Mouse (Mus musculus) left cerebral cortex, postnatal 14 days (tissue): ENCODE results near the gene Slc25a34. TPM values are rescaled to one million over a fixed set of nuclear protein-coding genes. Genes with fewer than 3 reads are reported as not detected.
A peak's percentile ranks its signal among the peaks of the same experiment; 100 is the strongest.

Experiments
- DNase-seq, 2 experiments: peaks; one replicate each; pipeline ENCODE4 v3.0.0; 2021 to 2022; ENCODE audit warnings: low spot score in 2 of 2, mixed read lengths in 1 of 2
- intact Hi-C: fragments of 180-260 bp; cut with DNase I; formaldehyde crosslinking; loops from one replicate; pipeline ENCODE4 v1.15.1; 2025
- total RNA-seq, 2 experiments: library from RNA; stranded (reverse); gene quantifications; 2 replicates each; pipeline ENCODE4 v1.2.3; 2021

Gene Slc25a34
- total RNA-seq, 2 experiments from 2014 or later: 2.7 to 2.9 TPM

DNA sequence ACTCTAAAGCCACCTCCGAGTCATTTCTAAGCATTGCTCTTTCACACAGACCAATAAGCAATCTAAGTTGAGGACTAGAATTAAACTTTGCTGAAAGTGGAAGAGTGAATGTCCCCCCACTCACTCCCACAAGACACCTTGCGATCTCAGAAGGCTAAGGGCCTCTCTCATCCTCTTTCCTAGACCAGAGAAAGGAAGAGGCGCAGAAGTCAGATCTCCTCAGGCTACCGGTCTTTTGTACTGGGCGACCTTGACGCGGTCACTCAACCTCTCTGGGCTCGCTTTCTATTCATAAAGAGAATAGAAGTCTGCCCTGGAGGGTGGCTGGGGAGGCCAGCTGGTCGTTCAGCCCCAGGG, 24.7 kb downstream of the Slc25a34 start:
- intact Hi-C loops: no loop called here
- DNase-seq: no peak

- intact Hi-C loops: no loop called here
- no peak for DNase-seq
These were observed 25.3 kb downstream of the Slc25a34 start for GRCm38 (mm10) chr4:141598199-141598893.

GRCm38 (mm10) chr4:141596700-141597328, 26.8 kb downstream of the Slc25a34 start:
- intact Hi-C loops: no loop called here
- DNase-seq: no peak

DNA sequence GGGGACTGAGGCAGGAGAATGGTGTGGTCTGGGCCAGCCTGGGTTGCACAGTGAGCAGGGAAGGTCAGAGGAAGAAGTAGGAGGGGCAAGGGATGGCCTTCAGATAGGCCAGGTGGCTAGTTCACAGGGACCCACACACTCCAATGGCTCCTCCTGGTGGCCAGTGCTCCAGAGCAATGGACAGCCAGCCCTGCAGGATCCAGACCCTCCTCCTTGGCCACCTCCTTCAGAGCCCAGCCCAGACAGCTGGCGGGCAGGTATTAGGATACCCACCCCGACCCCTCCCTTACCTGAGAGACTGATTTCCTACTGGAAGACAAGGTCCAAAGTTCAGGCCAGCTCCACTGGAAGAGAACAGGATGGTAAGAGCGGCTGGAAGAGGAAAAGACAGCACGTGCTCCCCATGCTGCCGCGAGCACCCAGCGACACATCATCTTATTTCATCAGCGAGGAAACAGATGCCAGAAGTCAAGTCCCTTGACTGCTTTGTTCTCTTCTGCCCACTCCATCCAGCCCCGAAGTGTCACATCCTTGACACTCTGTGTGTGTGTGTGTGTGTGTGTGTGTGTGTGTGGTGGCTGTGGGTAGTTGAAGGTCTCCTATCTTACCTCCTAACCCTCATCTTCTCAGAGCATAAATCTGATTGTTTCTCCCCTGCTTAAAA, 27.9 kb downstream of the Slc25a34 start:
- DNase-seq: no peak
- intact Hi-C loops: no loop called here

GRCm38 (mm10) chr4:141595138-141595537, 28.5 kb downstream of the Slc25a34 start:
- DNase-seq: no peak
- intact Hi-C loops: no loop called here

GRCm38 (mm10) chr4:141591547-141591946, 32.1 kb downstream of the Slc25a34 start:
- peak in 1 of 2 experiments; percentile 37 for DNase-seq

DNA sequence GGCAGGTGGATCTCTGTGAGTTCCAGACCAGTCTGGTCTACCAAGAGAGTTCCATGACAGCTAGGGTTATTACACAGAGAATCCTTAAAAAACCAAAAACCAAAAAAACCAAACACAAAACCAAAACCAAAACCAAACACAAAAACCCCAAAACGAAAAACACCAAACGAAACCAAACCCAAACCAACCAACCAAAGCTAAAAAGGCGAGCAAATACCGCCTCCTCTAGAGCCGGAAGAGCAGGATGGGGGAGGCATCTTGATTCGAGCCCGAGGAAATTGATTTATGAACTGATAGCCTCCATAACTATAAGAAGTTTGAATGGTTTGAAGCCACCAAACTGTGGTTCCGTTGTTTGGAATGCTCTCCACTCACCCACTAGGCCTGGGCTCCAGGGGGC, 39.7 kb downstream of the Slc25a34 start:
- intact Hi-C loops: no loop called here
- no peak for DNase-seq

More at GRCm38 (mm10) chr4:141591547-141591946, 32.1 kb downstream of the Slc25a34 start:
- intact Hi-C loops: no loop called here

DNA sequence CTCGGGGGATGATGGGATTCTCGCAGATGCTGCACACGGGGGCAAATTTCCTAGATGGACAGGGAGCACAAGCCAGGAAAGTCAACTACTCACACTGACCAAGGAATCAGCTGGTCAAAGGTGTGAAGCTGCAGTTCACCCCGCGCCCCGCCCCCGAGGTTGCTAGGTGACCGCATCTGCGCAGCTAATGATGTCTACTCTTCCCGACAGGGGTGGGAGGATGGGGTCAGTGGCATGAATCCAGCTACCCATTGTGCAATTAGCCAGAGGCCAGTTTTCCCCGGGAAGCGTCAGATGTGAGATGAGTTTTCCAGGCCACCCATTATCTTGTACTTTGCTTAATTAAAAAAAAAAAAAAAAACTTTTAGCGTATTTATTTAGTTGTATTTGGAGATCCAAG, 42.6 kb downstream of the Slc25a34 start:
- no peak for DNase-seq
- intact Hi-C loops: no loop called here

DNA sequence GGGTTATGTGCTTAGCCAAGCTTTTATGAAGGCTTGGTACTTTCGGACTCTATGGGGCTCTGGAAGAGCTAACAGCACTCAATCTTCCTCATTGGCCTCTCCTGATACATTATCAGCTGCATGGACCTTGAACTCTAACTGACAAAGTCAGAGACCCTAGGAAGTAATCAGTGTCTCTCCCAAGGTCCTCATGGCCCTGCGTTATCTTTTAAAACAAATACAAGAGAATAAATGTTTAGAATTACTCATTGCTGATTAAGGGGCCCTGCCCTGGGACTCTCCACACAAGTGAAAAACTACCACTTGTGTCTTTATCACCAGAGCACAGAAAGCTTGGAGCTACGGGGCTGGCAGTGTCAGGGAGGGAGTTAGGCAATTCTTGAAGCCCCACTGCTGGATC, 44.8 kb downstream of the Slc25a34 start:
- DNase-seq: no peak
- intact Hi-C loops: loop anchor here (5.0 kb wide), 2 partner anchors 177 to 192 kb away; no protein-coding TSS in a partner anchor

DNA sequence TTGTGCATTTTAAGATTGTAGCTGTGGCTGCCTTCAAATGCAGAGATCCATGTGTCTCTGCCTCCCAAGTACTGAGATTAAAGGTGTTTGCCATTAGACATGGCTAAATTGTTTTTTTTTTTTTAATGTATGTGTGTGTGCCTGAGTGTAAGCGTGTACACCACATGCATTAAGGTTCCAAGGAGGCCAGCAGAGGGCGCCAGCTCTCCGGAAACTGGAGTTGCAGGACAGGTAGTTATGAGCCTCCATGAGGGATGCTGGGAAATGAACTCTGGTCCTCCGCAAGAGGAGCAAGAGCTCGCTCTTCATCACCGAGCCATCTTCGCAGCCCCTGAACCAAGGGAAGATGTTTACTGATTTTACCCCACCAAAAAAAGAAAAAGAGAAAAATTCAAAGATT, 46.7 kb downstream of the Slc25a34 start:
- no peak for DNase-seq
- intact Hi-C loops: loop anchor here (5.0 kb wide), 2 partner anchors 175 to 190 kb away; no protein-coding TSS in a partner anchor

DNA sequence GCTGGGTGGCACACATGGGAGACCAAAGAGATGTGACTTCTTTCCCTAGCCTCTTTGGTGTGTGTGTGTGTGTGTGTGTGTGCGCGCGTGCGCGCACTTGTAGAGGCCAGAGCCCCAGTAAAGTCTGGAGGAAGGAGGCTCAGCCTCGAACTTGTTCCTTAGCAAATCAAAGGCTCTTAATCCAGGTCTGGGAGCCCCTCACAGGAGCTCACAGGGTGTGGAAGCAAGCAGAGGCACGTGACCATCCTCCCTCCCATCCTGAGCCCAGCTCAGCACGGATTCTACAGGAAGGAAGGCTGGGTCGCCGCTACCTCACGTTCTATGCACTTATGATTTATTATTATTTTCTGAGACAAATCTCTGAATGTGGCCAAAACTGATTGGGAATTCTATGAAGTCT, 47.2 kb downstream of the Slc25a34 start:
- no peak for DNase-seq
- intact Hi-C loops: loop anchor here (5.0 kb wide), 2 partner anchors 174 to 189 kb away; no protein-coding TSS in a partner anchor

GRCm38 (mm10) chr4:141574789-141575702, 48.6 kb downstream of the Slc25a34 start:
- intact Hi-C loops: loop anchor here (1.0 to 5.0 kb wide), 3 partner anchors 144 to 188 kb away; no protein-coding TSS in a partner anchor
- DNase-seq: peak; percentile 76 to 87

- DNase-seq: no peak
- intact Hi-C loops: no loop called here
These were observed 50.2 kb downstream of the Slc25a34 start for GRCm38 (mm10) chr4:141573359-141573966.

GRCm38 (mm10) chr4:141572668-141573358, 50.8 kb downstream of the Slc25a34 start:
- no peak for DNase-seq
- intact Hi-C loops: no loop called here

GRCm38 (mm10) chr4:141571934-141572333, 51.7 kb downstream of the Slc25a34 start:
- intact Hi-C loops: no loop called here

DNA sequence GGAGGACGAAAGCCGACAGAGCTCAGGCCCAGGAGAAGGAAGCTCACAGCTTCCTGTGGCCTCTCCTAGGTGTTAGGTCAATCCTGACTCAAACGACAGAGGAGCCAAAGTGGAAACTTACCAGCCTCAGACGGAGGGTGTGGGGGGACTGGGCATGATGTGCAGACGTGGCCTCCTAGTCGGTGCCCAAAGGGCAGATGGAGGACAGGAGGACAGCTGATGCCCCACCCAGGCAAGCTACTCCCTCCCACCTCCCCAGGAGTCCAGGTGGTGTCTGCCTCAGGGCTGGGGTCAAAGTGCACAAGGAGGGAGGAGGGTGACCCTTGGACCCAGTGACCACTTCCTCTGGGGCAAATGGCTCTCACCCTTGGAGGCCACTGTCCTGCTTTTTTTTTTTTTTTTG, 52.3 kb downstream of the Slc25a34 start:
- DNase-seq: no peak
- intact Hi-C loops: no loop called here

More at GRCm38 (mm10) chr4:141571934-141572333, 51.7 kb downstream of the Slc25a34 start:
- DNase-seq: no peak

GRCm38 (mm10) chr4:141570821-141571220, 52.8 kb downstream of the Slc25a34 start:
- DNase-seq: no peak
- intact Hi-C loops: no loop called here

DNA sequence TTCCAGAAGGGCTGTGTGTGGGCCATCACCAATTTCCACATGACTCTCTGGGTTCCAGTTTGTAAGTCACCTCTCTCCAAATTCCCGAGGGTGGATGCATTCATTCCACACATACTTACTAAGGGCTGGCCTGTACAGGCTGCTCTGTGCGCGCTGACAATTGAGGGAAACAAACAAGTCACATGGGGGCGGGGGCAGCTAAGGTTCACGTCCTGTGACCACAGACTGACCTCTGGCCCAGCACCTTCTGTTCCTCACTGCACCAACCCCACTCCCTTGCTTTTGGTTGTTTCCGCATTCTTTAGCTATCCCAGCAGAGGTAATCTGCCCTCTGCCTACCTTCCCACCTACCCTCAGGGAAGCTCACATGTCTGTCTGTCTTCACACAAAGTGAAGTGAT, 53.6 kb downstream of the Slc25a34 start:
- intact Hi-C loops: no loop called here
- no peak for DNase-seq
